Mouse (Mus musculus) liver, embryonic 14.5 days (tissue): Measurements from ENCODE around the gene Msmp.

ENCODE experiments used
- CTCF ChIP-seq: IDR thresholded peaks from 2 replicates; pipeline ENCODE4 v1.5.1; 2016; ENCODE audit warnings: antibody characterized with exemption, low read depth, control low read depth
- EP300 ChIP-seq: IDR thresholded peaks from 2 replicates; pipeline ENCODE4 v1.6.1; 2016; ENCODE audit warnings: antibody characterized with exemption, low read depth

GRCm38 (mm10) chr4:43612534-43612933, 28.2 kb upstream of the Msmp start:
- TF ChIP-seq CTCF (no peak), EP300 (0 out of 2 replicates have a peak, but pooled peaks have one; percentile 22)
